Mouse (Mus musculus) G1E-ER4 (cell line): Measurements from ENCODE around the gene Smarca2. TPM values are rescaled to one million over a fixed set of nuclear protein-coding genes. Genes with fewer than 3 reads are reported as not detected.

Experiments
- GATA1 ChIP-seq: IDR thresholded peaks from one replicate; pipeline ENCODE4 v1.8.0; 2012; ENCODE audit warnings: low read length, inconsistent platforms
- polyA plus RNA-seq: library from polyadenylated mRNA; stranded (reverse); fragments of >175 nt; gene quantifications from 2 replicates; pipeline ENCODE4 v1.2.3, GENCODE M21; 2012

Smarca2 gene
- polyA plus RNA-seq, 1 experiment = 17.3 TPM

DNA sequence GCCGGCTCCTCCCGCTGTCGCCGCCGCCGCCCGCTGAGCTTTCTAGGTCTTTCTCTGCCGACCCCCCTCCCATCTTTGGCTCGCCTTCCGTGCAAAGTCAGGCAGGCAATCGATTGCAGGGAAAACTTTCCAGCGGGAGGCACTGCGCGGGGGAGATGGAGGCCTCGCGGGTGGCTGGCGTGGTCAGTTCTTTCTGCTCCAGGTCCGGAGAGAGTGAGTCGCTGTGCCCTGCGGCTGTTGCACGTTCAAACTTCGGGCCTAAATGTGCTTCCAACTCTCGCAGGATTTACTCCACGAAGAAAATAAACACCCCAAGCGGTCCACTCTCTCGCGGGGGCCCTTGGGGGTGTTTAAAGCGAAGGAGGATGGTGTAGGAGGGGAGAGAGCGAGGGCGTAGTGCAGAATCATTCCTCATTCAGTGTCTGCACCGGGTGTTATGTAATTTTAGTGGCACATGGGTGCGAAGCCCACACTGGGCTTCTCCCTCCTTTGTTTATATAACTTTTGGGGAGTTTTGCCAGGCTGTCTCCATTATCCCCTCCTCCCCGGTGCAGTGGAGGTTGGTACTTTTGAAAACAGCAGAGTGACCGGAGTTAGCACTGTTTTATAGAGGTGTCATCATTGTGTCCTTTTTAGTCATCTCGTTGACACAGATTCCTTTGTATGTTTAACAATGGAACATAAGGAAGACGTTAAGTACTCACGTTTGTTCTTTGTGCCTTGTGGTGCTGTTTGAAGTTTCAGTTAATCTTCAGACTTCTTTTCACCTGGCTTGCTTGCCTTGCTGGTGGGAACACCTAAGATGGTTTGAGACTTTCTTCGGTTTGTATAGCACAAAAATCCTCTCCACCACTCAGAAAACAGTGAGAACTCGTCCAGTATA is 2.9 kb downstream of the Smarca2 start:
- TF ChIP-seq GATA1 = no peak

DNA sequence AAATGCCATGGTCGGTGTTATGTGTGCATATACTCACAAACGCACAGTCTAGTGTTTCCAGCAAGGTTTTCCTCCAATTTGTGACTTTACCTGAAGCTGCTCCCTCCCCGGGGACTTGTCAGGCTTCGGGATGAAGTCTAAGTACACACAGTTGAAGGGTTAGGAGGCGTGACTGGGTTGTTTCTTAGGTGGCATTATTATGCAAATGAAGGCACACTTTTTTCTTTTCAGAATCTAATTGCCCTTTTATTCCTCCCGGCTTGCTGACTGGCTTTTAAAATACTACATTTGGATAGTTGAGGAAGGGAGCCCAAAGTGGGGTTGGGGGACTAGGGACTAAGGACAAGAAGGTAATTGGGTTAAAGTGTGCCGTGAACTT is 3.6 kb downstream of the Smarca2 start:
- TF ChIP-seq GATA1 = no peak

DNA sequence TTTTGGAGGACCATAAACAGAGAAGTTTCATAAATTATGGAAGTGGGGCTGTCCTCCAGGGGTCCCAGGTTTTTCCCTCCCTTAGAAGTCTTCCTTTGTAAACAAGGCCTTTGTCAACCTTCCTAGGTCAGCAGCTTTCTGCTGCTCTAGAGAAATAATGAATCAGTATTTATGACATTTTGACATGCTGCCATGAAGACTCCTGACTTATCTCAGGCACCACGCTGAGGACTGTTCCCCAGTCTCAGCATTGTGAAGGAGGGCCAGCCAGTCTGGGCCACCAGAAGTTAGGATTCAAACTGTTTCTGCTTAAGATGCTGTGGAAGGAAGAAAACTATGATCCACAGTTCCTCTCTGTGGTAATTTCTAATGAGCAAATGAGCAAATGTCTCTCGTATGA is 4.8 kb downstream of the Smarca2 start:
- TF ChIP-seq GATA1 = no peak

DNA sequence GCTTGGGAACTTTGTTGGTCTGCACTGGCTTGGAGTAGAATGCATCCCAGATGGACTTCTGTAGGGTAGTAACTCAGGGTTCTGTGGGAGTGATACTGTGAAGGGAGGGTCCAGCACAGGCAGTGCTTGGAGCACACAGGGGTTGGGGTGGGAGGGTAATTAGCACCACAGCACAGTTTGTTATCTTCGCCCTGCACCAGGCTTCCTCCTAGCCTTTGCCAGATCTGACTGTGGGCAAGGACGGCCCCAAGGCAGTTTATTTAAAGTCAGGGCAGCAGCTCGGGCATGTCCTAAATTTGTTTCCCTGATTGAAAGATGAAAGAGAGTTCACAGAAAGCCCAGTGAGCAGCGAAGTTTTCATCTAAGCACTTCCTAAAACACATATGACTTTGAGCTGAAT is 8.1 kb downstream of the Smarca2 start:
- TF ChIP-seq GATA1 = no peak

DNA sequence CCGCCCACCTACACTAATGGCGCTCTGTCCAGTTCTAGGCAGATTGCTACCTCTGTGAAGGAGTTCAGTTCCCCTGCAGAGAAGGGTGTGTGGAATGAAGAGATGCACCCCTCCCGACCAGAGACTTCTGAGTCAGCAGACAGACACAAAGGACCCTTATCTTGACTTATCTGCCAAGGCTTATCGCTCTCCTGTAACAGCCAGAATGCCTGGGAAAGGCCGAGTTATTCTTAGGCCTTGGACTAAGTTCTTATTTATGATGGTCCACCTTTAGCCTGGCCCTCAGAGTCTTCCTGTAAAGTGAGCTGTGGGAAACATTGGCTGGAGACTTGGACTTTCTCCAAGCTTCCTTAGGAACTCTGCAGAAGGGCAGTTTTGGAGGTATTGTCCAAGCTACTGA is 8.8 kb downstream of the Smarca2 start:
- TF ChIP-seq GATA1 = peak; percentile 55

DNA sequence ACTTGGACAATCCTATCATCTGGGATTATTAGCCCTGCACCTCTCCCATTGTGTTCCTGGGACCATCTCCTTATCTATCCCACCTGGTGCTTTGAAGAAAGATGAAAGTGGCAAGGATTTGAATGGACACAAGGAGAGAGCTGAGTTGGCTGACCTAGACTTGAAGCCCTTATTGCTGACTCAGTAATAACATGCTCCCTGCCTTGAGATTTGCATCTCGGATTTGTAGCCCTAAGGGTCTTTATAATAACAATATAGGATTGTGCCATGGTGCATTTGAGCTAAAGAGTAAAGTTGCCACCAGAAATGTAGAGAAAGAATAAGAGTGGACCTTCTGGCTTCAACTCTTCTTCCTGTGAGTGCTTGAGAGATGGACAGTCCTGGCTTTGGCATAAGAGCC is 11.4 kb downstream of the Smarca2 start:
- no peak for TF ChIP-seq GATA1

DNA sequence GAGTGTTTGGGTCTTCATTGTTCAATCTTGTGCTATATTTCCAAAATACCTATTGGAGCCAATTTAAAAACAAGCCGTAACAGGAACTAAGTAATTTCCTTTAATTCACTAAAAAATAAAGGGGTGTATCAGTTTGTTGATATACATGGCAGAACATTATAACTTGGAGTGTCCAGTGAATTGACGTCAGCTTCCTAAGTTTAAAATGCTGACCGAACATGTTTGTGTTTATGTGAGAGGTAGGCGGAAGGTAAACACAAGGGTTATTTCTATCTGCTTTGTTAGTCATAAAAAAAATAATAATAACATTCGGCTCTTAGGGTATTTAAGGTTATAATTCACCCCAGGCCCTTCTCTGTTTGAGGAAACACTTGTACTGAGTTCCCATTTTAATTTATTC is 12.4 kb downstream of the Smarca2 start:
- TF ChIP-seq GATA1 = no peak

DNA sequence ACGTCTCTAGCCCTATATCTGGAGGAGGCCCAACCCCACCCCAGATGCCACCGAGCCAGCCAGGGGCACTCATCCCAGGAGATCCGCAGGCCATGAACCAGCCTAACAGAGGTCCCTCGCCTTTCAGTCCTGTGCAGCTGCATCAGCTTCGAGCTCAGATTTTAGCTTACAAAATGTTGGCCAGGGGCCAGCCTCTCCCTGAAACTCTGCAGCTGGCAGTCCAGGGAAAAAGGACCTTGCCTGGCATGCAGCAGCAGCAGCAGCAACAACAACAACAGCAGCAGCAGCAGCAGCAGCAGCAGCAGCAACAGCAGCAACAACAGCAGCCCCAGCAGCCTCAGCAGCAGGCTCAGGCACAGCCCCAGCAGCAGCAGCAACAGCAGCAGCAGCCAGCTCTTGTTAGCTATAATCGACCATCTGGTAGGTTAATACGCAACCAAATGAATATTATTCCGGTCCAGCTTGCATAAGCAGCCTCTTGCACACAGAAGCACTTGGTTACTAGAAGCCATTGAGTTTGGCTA is 25.9 kb downstream of the Smarca2 start:
- TF ChIP-seq GATA1 = no peak

DNA sequence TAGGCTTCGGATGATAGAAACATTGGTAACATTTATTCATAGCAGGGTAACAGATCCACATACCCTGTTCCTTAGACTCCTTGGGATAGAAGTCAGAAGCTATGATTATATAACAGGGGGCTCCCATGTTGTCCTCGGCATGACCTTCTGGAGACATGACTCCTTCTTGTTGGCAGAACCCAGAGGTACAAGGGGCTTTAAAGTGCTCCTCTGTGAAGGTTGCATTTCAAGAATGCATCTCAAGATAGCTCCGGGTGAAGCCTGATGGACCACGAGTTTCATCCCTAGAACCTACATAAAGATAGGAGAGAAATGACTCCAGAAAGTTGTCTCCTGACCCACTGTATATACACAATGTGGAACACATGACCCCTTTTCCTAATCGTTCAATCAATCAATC is 27.4 kb downstream of the Smarca2 start:
- TF ChIP-seq GATA1 = no peak

DNA sequence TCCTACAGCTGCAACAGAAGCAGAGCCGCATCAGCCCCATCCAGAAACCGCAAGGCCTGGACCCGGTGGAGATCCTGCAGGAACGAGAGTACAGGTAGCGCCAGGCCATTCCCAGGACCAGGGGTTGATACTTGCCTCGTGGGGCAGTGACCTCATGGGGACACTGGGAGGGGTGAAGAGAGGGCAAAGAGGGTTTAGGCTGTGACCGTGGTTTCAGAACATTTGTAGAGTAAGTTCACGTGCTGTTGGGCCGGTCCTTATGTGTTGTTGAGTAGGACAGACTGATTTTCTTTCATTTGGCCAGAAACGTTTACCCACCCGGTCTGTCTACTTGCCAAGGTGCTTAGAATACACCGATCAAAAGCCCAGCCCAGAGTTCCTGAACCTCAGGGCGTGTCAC is 35.7 kb downstream of the Smarca2 start:
- TF ChIP-seq GATA1 = no peak

DNA sequence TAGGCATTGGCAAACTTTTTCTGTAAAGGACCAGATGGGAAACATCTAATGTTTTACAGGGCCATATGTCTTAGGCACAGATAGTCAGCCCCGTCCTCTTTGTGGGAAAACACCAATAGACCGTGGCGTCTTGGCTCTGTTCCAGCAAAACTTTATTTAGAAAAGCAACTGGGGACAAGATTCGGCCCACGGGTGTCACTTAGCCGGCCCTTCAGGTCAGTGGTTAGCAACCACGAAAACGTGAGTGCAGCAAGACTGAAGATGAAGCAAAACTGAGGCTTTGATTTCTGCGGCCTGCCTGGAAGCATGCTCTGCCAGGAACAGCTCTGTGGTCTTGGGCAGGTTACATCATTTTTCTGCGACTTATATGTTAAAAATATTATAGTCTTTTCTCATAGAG is 36.4 kb downstream of the Smarca2 start:
- TF ChIP-seq GATA1 = no peak

DNA sequence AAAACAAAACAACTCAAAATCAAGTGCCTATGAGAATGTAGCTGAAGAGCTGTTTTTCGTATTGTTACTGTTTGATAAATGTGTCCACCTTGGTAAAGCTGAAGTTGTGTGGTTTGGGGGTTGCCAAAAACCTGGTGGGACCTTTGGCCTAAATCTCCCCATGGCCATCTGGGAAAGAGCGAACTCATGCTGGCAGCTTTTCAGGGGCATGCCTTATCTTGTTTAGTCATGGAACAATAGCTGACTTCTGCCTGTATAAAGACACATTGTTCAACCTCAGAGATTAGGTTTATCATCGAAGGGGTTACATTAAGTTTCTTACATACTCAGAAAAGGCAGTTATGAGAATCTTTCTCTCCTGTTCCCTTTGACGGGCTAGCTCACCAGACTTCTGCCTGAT is 38.2 kb downstream of the Smarca2 start:
- TF ChIP-seq GATA1 = no peak

DNA sequence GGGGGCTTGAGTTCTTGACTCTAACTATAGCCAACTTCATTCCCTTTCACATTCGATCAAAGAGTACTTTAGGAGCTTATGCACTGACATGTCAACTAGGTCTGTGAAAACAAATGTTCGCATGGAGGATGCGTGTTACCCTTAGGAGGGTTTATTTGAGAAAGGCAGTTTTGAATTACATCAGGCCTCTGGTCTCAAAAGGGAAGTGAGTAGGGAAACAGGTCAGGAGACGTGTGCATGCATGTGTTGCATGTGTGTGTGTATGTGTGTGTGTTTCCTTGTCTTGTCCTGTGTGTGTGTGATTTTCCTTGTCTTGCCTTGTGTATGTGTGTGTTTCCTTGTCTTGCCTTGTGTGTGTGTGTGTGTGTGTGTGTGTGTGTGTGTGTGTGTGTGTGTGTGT is 39.1 kb downstream of the Smarca2 start:
- TF ChIP-seq GATA1 = no peak

DNA sequence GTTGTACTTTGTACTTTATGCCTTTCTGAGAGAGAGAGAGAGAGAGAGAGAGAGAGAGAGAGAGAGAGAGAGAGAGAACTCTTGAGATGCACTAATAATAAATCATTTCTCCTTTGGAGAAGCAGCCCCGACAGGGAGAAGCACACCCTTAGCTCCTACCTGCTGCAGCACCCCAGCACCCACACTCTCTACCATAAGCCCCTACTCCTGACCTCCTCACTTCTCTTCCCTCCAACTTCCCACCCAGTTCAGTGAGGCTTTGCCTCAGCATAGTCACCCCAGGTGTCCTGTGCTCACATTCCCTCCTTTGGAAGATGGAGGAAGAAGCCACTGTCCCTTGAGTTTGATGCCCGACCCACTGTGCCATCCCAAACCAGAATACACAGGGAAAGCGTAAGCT is 40.2 kb downstream of the Smarca2 start:
- TF ChIP-seq GATA1 = no peak

DNA sequence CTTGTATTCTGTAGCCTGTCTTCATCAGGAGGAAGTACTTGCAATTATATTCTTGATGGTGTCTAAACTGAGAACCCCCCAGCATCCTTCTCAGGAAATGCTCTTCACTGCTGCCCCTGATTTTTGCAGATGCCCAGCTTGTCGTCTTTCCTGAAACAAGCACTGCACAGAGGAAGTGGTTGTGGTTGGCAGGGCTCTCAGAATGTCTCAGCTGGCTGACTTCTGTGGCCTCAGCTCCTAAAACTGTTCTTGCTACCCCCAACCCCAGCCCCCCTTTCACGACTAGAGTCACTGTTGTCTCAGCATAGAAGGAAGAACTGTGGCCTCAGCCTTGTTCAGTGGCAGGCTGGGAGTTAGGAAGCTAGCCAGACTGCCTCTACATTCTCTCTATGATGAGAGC is 41.3 kb downstream of the Smarca2 start:
- TF ChIP-seq GATA1 = no peak

DNA sequence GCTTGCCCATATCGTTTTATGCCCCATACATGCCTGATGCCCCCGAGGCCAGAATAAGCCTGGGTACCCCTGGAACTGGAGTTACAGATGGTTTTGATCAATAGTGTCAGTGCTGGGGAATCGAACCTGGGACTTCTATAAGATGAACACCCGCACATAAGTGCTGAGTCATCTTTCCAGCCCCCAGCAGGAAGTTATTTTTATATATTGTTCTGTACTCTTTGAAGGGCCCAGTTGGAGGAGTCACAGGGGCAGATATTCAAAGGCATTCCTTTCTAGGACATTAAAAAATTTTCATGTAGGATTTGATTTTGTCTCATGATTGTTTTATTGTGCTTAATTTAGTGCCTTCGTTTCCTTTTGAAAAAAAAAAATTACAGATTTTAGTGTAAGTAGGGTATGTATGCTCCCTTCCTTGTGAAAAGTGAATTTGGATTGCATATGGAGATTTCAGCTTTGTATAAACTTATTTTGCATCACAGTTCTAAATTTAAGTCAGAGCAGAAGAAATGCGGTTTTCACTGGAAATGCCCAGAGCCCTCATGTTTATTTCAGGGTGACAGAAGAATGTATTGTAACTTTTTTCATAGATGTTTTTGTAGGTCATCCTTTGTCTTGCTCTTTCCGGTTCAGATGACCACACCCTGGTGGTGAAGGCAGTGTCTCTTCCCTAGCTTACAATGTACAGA is 45.9 kb downstream of the Smarca2 start:
- no peak for TF ChIP-seq GATA1

DNA sequence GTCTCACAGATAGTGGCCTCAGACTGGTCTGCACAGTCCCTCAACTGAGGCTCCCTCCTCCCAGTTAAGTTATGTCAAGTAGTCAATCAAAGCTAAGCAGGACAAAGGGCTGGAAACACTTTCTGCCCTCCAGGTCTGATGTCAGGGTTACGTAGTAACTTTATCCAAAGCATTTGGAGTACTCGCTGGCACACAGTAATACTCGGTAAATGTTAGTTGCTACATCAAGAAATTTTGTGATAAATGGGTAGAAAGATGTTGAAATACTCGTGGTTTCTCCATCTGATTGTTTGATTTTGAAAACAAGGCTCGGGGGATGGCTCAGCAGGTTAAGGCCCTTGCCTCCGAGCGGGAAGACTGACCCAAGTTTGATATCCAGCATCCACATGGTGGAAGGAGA is 53.5 kb downstream of the Smarca2 start:
- TF ChIP-seq GATA1 = no peak

DNA sequence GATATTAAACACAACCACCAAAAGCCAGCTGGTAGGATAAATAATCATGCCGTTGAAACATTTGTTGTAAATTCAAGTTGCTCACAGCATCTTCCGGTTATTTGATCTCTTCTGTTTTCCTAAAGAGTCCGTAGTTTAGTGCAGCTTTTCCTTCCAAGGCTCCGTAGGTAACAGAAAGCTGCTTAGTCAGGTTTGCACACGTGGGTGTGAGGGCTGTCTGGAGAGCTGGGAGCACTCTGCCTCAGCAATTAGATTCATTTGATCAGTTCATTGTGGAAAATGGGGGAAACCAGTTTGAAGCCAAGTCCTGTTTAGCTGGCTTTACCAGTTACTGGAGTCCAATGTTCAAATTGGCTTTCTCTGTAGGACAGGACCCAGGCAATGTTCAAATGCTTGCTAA is 55.1 kb downstream of the Smarca2 start:
- TF ChIP-seq GATA1 = no peak
